Mouse (Mus musculus): Measurements from ENCODE around the gene Prkcz. TPM values are rescaled to one million over a fixed set of nuclear protein-coding genes. Genes with fewer than 3 reads are reported as not detected.
A peak's percentile ranks its signal among the peaks of the same experiment; 100 is the strongest.

Prkcz gene
- polyA plus RNA-seq, 1 experiment from 2014 or later, result 6.8 TPM

- Histone ChIP-seq H3K4me2 (no peak overlapping the region), H3K27me3 (replicated peaks; ENCODE audit: control insufficient read depth, insufficient read depth, low read length) (no peaks in the 10 kb centered on the region), H3K9me3 (ENCODE audit: control insufficient read depth, low read length) (no peaks in the 10 kb centered on the region), H3K4me1 (replicated peaks; ENCODE audit: control insufficient read depth, insufficient read depth, low read length) (peaks cover 3% of the 10 kb centered on the region; the same call in 1 of the 2 replicates), H3K27ac (ENCODE audit: low read depth, low read length) (no peak overlapping the region), H3K9ac (ENCODE audit: low read depth, low read length) (no peak overlapping the region), H3K4me3 (ENCODE audit: low read depth, low read length) (no peak overlapping the region), H3K36me3 (ENCODE audit: control insufficient read depth, insufficient read depth, low read length) (no peaks in the 10 kb centered on the region)
- ATAC-seq (replicated peaks; ENCODE audit: low FRiP score), result no peak
- no peak for DNase-seq (ENCODE audit: low spot score)
- WGBS, result 57% methylated on average over 16 of the region's 16 CpGs
Measured at GRCm38 (mm10) chr4:155279926-155280767, 81.0 kb downstream of the Prkcz start.

DNA sequence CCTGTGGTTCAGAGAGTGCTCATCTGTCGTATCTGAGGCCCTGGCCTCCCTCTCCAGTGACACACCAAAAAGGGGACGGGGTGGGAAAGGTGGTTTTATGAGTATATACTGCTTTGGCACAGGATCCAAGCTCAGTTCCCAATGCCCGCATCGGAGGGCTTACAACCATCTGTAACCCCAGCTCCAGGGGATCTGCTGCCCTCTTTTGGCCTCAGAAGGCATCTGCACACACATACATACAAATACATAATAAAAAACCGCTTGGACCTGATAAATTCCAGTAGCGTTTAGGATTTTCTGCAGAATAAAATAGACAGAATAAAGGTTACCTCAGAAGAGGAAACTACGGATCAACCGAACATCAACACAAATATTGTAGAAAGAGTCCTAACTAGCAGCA is 82.1 kb downstream of the Prkcz start:
- ATAC-seq (replicated peaks; ENCODE audit: low FRiP score) (no peak), DNase-seq (ENCODE audit: low spot score) (no peak)
- no peaks in the 10 kb centered on the region for H3K27me3 ChIP-seq (replicated peaks; ENCODE audit: control insufficient read depth, insufficient read depth, low read length)
- no peak overlapping the region for H3K9ac ChIP-seq (ENCODE audit: low read depth, low read length)
- peaks cover 3% of the 10 kb centered on the region; the same call in 1 of the 2 replicates for H3K4me1 ChIP-seq (replicated peaks; ENCODE audit: control insufficient read depth, insufficient read depth, low read length)
- no peaks in the 10 kb centered on the region for H3K36me3 ChIP-seq (ENCODE audit: control insufficient read depth, insufficient read depth, low read length)
- no peak overlapping the region for H3K4me3 ChIP-seq (ENCODE audit: low read depth, low read length)
- H3K27ac ChIP-seq (ENCODE audit: low read depth, low read length), result no peak overlapping the region
- H3K4me2 ChIP-seq, result no peak overlapping the region
- no peaks in the 10 kb centered on the region for H3K9me3 ChIP-seq (ENCODE audit: control insufficient read depth, low read length)
- WGBS, result 77% methylated on average over 8 of the region's 8 CpGs

- no peak for ATAC-seq (replicated peaks; ENCODE audit: low FRiP score)
- Histone ChIP-seq H3K36me3 (ENCODE audit: control insufficient read depth, insufficient read depth, low read length) (no peaks in the 10 kb centered on the region), H3K27ac (ENCODE audit: low read depth, low read length) (0 out of 2 replicates have a peak overlapping the region, but pooled peaks have one; percentile 14), H3K4me1 (replicated peaks; ENCODE audit: control insufficient read depth, insufficient read depth, low read length) (peaks cover 3% of the 10 kb centered on the region; the same call in 1 of the 2 replicates), H3K4me3 (ENCODE audit: low read depth, low read length) (no peak overlapping the region), H3K4me2 (no peak overlapping the region), H3K9me3 (ENCODE audit: control insufficient read depth, low read length) (no peaks in the 10 kb centered on the region), H3K27me3 (replicated peaks; ENCODE audit: control insufficient read depth, insufficient read depth, low read length) (no peaks in the 10 kb centered on the region), H3K9ac (ENCODE audit: low read depth, low read length) (no peak overlapping the region)
- WGBS, result 74% methylated on average over 6 of the region's 6 CpGs
- DNase-seq (ENCODE audit: low spot score), result no peak
Measured at GRCm38 (mm10) chr4:155277963-155278362, 83.2 kb downstream of the Prkcz start.

- no peak overlapping the region for H3K27ac ChIP-seq (ENCODE audit: low read depth, low read length)
- 60% methylated on average over 3 of the region's 3 CpGs for WGBS
- ATAC-seq (replicated peaks; ENCODE audit: low FRiP score) (no peak), DNase-seq (ENCODE audit: low spot score) (no peak)
- no peak overlapping the region for H3K4me3 ChIP-seq (ENCODE audit: low read depth, low read length)
- no peak overlapping the region for H3K9ac ChIP-seq (ENCODE audit: low read depth, low read length)
- H3K27me3 ChIP-seq (replicated peaks; ENCODE audit: control insufficient read depth, insufficient read depth, low read length), result no peaks in the 10 kb centered on the region
- H3K36me3 ChIP-seq (ENCODE audit: control insufficient read depth, insufficient read depth, low read length), result no peaks in the 10 kb centered on the region
- no peaks in the 10 kb centered on the region for H3K9me3 ChIP-seq (ENCODE audit: control insufficient read depth, low read length)
- no peaks in the 10 kb centered on the region for H3K4me1 ChIP-seq (replicated peaks; ENCODE audit: control insufficient read depth, insufficient read depth, low read length)
- H3K4me2 ChIP-seq, result no peak overlapping the region
Measured at GRCm38 (mm10) chr4:155274851-155275250, 86.3 kb downstream of the Prkcz start.

GRCm38 (mm10) chr4:155274451-155274850 is 86.7 kb downstream of the Prkcz start:
- Histone ChIP-seq H3K9ac (ENCODE audit: low read depth, low read length) (no peak overlapping the region), H3K4me2 (no peak overlapping the region), H3K4me3 (ENCODE audit: low read depth, low read length) (no peak overlapping the region), H3K27ac (ENCODE audit: low read depth, low read length) (no peak overlapping the region), H3K27me3 (replicated peaks; ENCODE audit: control insufficient read depth, insufficient read depth, low read length) (no peaks in the 10 kb centered on the region), H3K4me1 (replicated peaks; ENCODE audit: control insufficient read depth, insufficient read depth, low read length) (no peaks in the 10 kb centered on the region), H3K36me3 (ENCODE audit: control insufficient read depth, insufficient read depth, low read length) (no peaks in the 10 kb centered on the region), H3K9me3 (ENCODE audit: control insufficient read depth, low read length) (no peaks in the 10 kb centered on the region)
- ATAC-seq (replicated peaks; ENCODE audit: low FRiP score) (no peak), DNase-seq (ENCODE audit: low spot score) (no peak)
- WGBS, result 43% methylated on average over 5 of the region's 5 CpGs

DNA sequence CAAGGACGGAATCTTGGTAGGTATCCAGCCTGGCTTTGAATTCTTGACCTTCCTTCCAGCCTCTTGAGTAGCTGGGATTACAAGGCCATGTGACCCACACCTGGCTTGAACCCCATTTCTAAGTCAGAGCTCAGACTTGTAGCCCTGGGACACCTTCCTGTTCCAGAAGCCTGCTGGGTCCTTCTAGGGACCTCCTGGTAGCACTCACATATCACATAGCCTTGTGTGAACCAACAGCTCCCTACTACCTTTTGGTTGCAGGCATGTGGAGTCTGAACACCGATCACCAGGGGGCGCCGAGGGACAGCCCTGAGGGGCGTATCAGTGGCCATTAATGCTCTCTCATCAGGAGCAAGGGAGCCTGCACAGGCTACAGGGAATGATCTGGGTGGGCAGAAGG is 92.8 kb downstream of the Prkcz start:
- WGBS, result 15% methylated on average over 5 of the region's 5 CpGs
- ATAC-seq (replicated peaks; ENCODE audit: low FRiP score), result no peak

DNA sequence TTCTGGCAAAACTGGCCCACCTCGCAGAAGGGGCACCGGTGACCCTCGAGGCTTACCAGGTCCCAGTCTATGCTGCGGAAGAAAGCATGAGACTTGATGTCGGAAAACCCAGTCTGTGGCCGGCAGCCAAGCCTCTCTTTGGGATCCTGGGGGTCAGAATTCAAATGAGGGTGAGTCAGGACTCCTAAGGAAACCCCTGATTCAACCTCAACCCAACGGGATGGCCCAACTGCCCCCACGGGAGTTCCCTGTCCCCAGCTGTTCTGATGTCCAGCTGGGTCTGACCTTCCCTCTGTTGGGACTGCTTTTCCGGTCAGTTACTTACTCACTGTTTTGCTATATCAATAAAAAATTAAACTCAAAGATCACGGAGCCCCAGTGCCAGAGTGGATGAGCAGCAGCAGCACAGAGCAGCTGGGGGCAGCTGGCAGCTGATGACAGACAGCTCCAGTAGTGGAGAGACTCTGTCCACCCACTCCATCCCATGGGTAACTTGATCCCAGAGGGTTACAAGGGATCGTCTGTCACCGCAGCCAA is 93.5 kb downstream of the Prkcz start:
- Histone ChIP-seq H3K27me3 (replicated peaks; ENCODE audit: control insufficient read depth, insufficient read depth, low read length) (no peaks in the 10 kb centered on the region), H3K4me1 (replicated peaks; ENCODE audit: control insufficient read depth, insufficient read depth, low read length) (no peaks in the 10 kb centered on the region), H3K9ac (ENCODE audit: low read depth, low read length) (no peak overlapping the region), H3K27ac (ENCODE audit: low read depth, low read length) (no peak overlapping the region), H3K9me3 (ENCODE audit: control insufficient read depth, low read length) (no peaks in the 10 kb centered on the region), H3K36me3 (ENCODE audit: control insufficient read depth, insufficient read depth, low read length) (no peaks in the 10 kb centered on the region), H3K4me2 (no peak overlapping the region), H3K4me3 (ENCODE audit: low read depth, low read length) (no peak overlapping the region)
- ATAC-seq (replicated peaks; ENCODE audit: low FRiP score) (no peak), DNase-seq (ENCODE audit: low spot score) (no peak)
- 51% methylated on average over 12 of the region's 12 CpGs for WGBS

More for the DNA sequence above, 92.8 kb downstream of the Prkcz start:
- no peak overlapping the region for H3K27ac ChIP-seq (ENCODE audit: low read depth, low read length)
- H3K27me3 ChIP-seq (replicated peaks; ENCODE audit: control insufficient read depth, insufficient read depth, low read length), result no peaks in the 10 kb centered on the region
- H3K9me3 ChIP-seq (ENCODE audit: control insufficient read depth, low read length), result no peaks in the 10 kb centered on the region
- H3K9ac ChIP-seq (ENCODE audit: low read depth, low read length), result no peak overlapping the region
- no peak overlapping the region for H3K4me2 ChIP-seq
- no peaks in the 10 kb centered on the region for H3K36me3 ChIP-seq (ENCODE audit: control insufficient read depth, insufficient read depth, low read length)
- H3K4me3 ChIP-seq (ENCODE audit: low read depth, low read length), result no peak overlapping the region
- no peaks in the 10 kb centered on the region for H3K4me1 ChIP-seq (replicated peaks; ENCODE audit: control insufficient read depth, insufficient read depth, low read length)
- DNase-seq (ENCODE audit: low spot score), result peak; percentile 68

DNA sequence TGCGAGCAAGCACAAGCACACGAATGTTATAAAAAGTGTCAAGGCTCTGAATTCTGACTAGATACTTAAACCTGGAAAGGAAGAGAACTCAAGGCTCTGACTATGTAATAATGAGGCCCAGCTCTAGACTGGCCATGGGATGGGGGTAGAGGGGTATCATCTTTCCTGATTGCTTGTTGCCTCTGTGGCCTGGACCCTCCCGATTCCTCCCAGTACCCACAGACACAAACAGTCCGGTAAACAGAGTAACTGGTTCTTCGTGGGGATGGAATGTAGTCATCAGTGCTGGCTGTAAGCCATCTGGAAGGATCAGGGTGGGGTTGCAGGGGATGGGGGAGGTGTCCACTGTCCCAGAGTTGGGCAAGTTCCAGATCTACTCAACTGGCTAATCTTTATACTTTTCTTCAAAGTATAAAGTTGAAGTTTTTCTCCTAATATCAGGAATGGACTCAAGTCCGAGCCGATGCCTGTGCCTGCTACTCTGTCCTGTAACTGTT is 94.1 kb downstream of the Prkcz start:
- no peak overlapping the region for H3K27ac ChIP-seq (ENCODE audit: low read depth, low read length)
- WGBS, result 68% methylated on average over 7 of the region's 7 CpGs
- DNase-seq (ENCODE audit: low spot score) (no peak), ATAC-seq (replicated peaks; ENCODE audit: low FRiP score) (no peak)
- no peaks in the 10 kb centered on the region for H3K4me1 ChIP-seq (replicated peaks; ENCODE audit: control insufficient read depth, insufficient read depth, low read length)
- no peak overlapping the region for H3K4me2 ChIP-seq
- no peak overlapping the region for H3K4me3 ChIP-seq (ENCODE audit: low read depth, low read length)
- H3K9me3 ChIP-seq (ENCODE audit: control insufficient read depth, low read length), result no peaks in the 10 kb centered on the region
- no peaks in the 10 kb centered on the region for H3K27me3 ChIP-seq (replicated peaks; ENCODE audit: control insufficient read depth, insufficient read depth, low read length)
- H3K36me3 ChIP-seq (ENCODE audit: control insufficient read depth, insufficient read depth, low read length), result no peaks in the 10 kb centered on the region
- no peak overlapping the region for H3K9ac ChIP-seq (ENCODE audit: low read depth, low read length)

Measured in liver, embryonic 11.5 days (tissue).